Mouse (Mus musculus) macrophage (primary cell): ENCODE measurements around the gene Hunk. TPM values are rescaled to one million over a fixed set of nuclear protein-coding genes. Genes with fewer than 3 reads are reported as not detected.

Experiments used
- H3K27ac ChIP-seq: fragments of 350-480 bp; formaldehyde crosslinking; 2 replicates; pipeline ENCODE4 v1.9.0; 2021
- H3K36me3 ChIP-seq: fragments of 350-480 bp; formaldehyde crosslinking; 2 replicates; pipeline ENCODE4 v1.9.0; 2021; ENCODE audit errors: inconsistent target
- H3K4me3 ChIP-seq: fragments of 350-480 bp; formaldehyde crosslinking; 2 replicates; pipeline ENCODE4 v1.9.0; 2021; ENCODE audit errors: inconsistent target
- H3K79me2 ChIP-seq: fragments of 350-480 bp; formaldehyde crosslinking; 2 replicates; pipeline ENCODE4 v1.9.0; 2021; ENCODE audit errors: inconsistent target
- WGBS: methylation state at CpG from one replicate; pipeline ENCODE4 v1.1.7; 2026; ENCODE audit warnings: inconsistent platforms; ENCODE audit not compliant: missing documents; 5-methylcytosine and 5-hydroxymethylcytosine counted together
- polyA plus RNA-seq: library from polyadenylated mRNA; stranded (reverse); fragments of 250-400 nt; gene quantifications from 3 replicates; pipeline ENCODE4 v1.2.4, GENCODE M21; 2018; ENCODE audit warnings: inconsistent platforms

The Hunk gene
- polyA plus RNA-seq, 1 experiment from 2014 or later: not detected

DNA sequence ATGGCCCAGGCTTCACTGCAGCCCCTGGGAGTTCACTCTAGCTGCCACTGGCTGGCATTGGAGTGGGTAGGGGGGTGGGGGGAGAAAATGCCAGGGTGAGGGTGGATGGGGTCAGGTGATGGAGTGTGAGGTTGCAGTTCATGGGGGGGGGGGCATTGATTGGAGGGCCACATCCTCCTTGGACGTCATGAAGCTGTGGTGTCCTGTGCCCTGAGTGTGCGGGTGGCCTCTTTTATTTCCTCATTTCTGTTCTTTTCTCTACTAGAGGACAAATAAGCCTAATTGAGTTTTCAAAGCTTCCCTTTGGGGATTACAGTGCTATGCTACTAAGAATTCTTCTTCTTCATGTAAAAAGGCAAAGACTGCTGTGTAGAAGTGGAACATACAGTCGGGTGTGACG, 99.8 kb downstream of the Hunk start:
- WGBS: 57% methylated on average over 4 of the region's 4 CpGs
- H3K79me2 ChIP-seq: no peaks in the 10 kb centered on the region

DNA sequence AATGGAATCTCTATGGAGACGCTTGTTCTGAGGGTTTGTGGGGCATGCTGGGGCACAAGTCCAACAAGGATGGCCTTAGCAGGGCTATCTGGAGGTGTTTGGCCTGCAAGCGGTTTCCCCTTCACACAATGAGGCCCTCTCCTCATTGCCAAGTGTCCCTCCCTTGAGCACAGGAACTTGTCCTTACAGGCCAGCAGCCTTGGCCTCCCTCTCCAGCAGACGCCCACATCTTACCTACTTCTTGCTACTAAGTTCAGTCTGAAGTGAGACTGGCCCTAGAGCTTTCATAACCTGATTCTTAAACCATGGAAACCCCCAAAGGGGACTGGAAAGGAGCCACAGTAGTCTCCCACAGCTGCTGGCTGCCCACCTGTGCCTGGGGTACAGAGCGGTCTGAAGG, 104.3 kb downstream of the Hunk start:
- 76% methylated on average over 3 of the region's 4 CpGs for WGBS
- H3K36me3 ChIP-seq: no peaks in the 10 kb centered on the region
- H3K79me2 ChIP-seq: no peaks in the 10 kb centered on the region
- H3K27ac ChIP-seq: no peak overlapping the region
- no peak overlapping the region for H3K4me3 ChIP-seq

More for the DNA sequence above, 99.8 kb downstream of the Hunk start:
- no peaks in the 10 kb centered on the region for H3K36me3 ChIP-seq
- H3K4me3 ChIP-seq: no peak overlapping the region
- H3K27ac ChIP-seq: no peak overlapping the region

DNA sequence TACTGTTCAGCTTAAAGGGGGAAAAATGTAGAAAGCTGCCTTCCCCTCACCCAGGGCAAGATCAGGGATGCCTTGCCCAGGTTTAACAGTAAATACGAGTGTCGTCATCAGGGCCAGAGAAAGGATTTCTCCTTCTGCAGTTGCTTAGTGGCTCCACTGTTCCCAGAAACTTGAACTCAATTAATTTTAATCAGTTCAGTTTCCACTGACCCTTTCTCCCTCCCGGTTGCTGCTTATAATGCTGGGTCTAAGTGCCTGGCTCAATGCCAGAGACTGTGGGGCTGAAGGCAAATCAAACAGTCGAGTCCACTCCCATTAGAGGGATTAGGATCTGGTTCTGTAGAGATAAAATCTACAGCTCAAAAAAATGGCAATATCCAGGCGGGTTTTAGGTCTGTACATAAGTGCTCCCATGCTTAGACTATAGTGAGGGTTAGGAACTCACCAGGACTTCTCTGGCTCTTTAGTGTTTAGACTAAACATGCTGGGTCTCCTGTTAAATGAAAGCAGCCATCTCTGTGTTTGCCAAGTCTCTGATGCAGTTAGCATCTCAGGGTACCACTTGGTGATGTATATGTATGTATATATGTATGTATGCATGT, 106.2 kb downstream of the Hunk start:
- no peaks in the 10 kb centered on the region for H3K79me2 ChIP-seq
- 77% methylated on average over 5 of the region's 5 CpGs for WGBS

DNA sequence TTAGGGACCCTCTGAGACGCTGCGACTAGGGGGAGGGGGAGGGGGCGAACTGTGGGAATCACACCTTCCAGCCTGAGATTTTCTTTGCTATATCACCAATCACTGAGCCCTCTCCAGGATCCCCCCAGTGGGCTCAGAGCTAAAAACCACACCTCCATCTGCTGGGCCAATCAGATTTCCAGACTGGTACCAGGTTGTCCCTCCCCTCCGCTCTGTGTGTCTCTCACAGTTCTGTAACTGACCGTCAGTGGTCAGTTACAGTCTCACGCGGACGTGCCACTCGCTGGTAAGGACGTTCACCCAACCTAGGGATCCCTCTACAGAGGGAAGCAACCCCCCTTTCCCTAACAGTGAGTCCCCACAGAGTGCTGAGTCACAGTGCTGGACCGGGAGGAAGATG, 111.1 kb downstream of the Hunk start:
- no peaks in the 10 kb centered on the region for H3K79me2 ChIP-seq
- H3K4me3 ChIP-seq: no peak overlapping the region
- no peak overlapping the region for H3K27ac ChIP-seq
- no peaks in the 10 kb centered on the region for H3K36me3 ChIP-seq
- 46% methylated on average over 11 of the region's 11 CpGs for WGBS

More for the DNA sequence above, 106.2 kb downstream of the Hunk start:
- H3K36me3 ChIP-seq: no peaks in the 10 kb centered on the region
- no peak overlapping the region for H3K4me3 ChIP-seq
- no peak overlapping the region for H3K27ac ChIP-seq

DNA sequence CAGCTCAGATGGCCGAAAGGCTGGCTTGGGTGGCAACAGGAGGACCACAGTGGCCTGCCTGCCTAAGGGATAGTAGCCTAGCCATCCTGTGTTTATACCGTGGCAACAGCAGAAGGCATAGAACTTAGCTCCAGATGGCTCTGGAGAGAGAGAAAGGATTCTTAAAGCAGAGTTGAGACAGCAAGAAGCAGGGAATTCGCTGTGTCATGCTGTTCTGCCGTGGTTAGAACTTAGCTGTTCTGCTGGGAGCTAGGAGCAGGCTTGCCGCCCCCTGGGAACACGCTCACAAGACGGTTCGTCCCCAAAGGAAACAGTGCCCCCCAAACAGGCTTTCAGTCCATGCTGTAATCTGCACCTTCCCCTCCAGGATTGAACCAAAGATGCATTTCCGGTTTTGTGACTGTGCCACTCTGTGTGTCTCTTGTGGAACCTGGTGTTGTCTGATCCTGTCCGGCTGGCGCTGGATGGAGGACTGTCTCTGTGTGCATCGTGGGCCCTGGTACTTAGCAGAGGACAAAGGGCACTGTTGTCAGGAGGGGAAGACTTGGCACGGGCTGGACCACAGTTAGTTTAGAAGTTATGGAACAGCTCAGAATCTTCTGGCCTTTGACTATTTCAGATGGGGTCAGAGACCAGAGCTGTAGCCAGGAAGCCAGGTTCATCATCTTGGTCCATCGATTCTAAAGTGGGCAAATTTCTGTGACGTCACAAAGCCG, 112.1 kb downstream of the Hunk start:
- WGBS: 70% methylated on average over 16 of the region's 16 CpGs
- Histone ChIP-seq H3K27ac (no peak overlapping the region), H3K36me3 (no peaks in the 10 kb centered on the region), H3K79me2 (no peaks in the 10 kb centered on the region), H3K4me3 (no peak overlapping the region)

DNA sequence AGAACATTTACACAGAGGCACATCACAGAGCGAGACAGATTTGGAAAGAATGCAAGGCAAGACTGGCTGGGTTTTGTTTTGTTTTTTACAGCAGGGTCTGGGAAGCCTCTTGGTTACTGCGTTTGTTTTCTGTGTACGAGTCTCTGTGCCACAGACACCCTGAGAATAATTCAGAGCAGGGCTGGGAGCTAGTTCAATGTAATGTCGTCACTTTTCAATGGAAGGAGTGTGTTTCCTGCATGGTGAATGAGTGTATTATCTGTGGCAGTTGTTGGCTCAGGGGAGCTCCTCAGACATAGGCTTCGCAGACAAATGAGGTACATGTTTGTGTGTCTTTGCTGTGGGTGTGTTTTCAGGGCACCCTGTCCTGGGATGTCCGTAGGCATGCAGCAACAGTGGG, 115.0 kb downstream of the Hunk start:
- 98% methylated on average over 6 of the region's 6 CpGs for WGBS
- H3K27ac ChIP-seq: no peak overlapping the region
- H3K36me3 ChIP-seq: no peaks in the 10 kb centered on the region
- H3K79me2 ChIP-seq: no peaks in the 10 kb centered on the region
- H3K4me3 ChIP-seq: no peak overlapping the region

DNA sequence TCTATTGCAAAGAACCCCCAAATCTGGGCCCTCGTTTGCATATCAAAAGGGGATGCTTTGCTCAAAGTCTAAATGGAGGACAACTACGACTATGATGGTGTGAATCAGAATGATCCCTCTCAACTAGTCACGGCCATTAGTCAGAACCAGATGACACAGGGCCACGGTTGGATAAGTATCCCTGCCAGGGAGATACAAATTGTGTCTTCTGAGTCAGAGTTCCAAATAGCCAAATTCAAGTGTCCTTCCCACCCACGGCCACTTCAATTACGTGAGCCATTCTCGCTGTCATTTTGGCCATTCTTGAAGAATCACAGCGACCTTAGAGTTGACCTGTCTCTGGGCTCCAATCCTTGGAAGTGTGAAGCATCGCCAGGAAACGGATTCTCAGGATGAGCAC, 119.4 kb downstream of the Hunk start:
- Histone ChIP-seq H3K27ac (no peak overlapping the region), H3K4me3 (no peak overlapping the region), H3K36me3 (no peaks in the 10 kb centered on the region), H3K79me2 (no peaks in the 10 kb centered on the region)
- WGBS: 89% methylated on average over 9 of the region's 10 CpGs

DNA sequence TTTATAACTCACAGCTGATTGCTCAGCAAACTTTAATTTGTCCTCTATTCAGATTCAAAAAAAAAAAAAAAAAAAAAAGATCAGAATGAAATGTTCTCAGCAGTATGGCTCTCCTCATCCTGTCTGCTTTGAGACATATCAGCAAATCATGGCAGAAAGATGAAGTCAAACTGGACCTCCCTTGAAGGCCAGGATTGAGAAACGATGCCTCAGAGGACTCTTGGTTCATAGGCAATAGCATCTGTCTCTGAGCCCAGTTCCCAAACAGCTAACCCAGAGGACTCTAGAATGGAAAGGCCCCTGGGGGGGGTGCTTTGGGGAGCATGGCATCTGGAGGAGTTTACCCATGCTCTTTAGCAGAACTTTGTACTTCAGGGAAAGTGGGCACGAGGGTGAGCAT, 119.9 kb downstream of the Hunk start:
- Histone ChIP-seq H3K27ac (no peak overlapping the region), H3K36me3 (no peaks in the 10 kb centered on the region), H3K4me3 (no peak overlapping the region), H3K79me2 (no peaks in the 10 kb centered on the region)
- WGBS: 94% methylated on average over 2 of the region's 2 CpGs

DNA sequence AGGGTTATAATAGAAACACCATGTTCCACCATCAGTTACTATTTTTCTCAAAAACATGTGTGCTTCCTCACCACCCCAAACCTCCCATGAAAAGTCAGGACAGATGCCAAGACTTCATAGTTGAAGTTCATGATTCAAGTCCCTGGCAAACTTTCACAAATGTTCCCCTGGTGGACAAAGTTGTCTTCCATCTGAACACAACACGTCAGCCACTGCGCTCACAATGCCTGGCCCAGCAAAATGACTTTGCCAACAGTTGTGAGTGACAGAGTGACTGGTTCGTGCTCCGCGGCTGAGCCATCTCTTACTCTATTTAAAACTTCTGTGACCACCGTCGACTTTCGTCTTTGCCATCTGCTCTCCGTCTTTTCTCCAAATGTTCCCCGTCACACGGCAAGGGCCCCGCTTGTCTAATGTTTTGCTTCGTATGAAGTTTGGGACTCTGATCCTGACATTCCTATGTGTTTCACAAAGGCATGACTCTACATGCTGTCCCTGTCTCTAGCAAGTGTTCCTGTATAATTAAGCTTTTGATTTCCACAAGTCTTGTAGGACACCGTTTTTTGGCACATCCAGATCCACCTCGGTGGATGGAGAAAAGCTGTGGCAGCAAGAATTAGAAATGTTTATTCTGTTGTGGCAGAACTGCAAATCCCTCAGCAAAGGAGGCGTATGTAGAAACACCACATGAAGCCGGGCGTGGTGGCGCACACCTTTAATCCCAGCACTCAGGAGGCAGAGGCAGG, 125.9 kb downstream of the Hunk start:
- WGBS: 95% methylated on average over 17 of the region's 19 CpGs
- Histone ChIP-seq H3K4me3 (no peak overlapping the region), H3K79me2 (no peaks in the 10 kb centered on the region), H3K36me3 (no peaks in the 10 kb centered on the region), H3K27ac (no peak overlapping the region)

DNA sequence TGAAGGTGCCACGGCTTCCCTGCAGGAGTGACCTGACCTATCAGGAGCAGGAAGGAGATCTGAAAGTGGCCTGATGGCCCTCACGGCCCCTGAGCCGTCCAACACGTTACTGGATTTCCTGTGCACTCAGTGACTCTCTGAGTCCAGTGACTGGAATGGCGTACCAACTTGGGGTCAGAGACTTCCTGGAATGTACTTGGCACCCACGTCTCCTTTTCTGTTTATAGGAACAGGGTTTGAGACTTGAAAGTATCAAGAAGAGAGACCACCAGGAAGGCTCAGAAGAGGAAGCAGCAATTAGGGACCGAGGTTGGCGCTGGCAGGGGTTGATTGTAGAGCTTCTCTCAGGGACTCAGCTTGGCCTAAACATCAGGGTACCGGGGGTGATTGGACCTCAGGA, 131.2 kb downstream of the Hunk start:
- 44% methylated on average over 9 of the region's 9 CpGs for WGBS
- no peaks in the 10 kb centered on the region for H3K36me3 ChIP-seq
- no peaks in the 10 kb centered on the region for H3K79me2 ChIP-seq
- no peak overlapping the region for H3K4me3 ChIP-seq
- H3K27ac ChIP-seq: no peak overlapping the region

DNA sequence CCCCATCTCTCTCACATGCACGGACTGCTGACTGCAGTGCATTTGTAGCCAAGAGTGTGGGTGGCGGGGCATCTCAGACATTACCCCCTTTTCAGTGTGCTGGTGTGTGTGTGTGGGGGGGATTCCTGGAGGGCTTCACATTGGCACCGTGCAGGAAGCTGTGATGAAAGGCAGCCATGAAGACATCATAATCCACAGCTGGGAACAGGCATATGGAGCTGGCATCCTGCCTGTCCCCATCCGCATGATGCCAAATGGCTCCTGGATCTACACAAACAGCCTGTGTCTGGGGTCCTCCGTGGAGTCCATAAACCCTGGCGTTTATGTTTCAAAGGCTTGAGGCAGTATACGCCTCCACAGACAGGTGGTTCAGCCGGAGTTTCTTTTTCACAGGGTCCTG, 132.4 kb downstream of the Hunk start:
- Histone ChIP-seq H3K79me2 (no peaks in the 10 kb centered on the region), H3K4me3 (no peak overlapping the region), H3K36me3 (no peaks in the 10 kb centered on the region), H3K27ac (no peak overlapping the region)
- WGBS: 89% methylated on average over 8 of the region's 8 CpGs

DNA sequence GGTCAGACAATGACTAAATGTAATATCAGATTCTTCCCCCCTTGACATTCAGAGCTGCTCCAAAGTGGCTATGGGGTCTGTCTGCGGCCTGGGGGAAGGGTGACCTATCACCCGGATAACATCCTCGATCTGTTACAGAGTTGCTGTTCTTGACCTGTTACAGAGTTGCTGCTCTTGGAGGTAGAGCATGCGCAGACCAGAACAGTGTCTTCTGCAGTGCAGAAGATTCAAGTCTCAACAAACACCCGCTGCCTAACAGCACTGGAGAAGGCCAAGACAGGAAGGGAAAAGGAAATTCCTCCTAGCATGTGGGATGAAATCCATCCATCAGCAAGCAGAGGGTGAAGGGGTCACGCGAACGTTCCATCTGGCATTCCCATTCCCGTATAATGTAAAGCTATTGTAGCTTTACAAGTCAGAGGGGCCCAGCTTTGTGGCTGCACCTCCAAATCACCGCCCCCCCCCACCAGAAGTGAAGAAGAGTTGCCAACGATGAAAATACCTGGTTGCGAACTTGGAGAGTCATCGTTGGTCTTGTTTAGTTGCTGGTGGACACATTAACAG, 133.0 kb downstream of the Hunk start:
- no peak overlapping the region for H3K27ac ChIP-seq
- no peaks in the 10 kb centered on the region for H3K36me3 ChIP-seq
- no peaks in the 10 kb centered on the region for H3K79me2 ChIP-seq
- H3K4me3 ChIP-seq: no peak overlapping the region
- 86% methylated on average over 13 of the region's 13 CpGs for WGBS

DNA sequence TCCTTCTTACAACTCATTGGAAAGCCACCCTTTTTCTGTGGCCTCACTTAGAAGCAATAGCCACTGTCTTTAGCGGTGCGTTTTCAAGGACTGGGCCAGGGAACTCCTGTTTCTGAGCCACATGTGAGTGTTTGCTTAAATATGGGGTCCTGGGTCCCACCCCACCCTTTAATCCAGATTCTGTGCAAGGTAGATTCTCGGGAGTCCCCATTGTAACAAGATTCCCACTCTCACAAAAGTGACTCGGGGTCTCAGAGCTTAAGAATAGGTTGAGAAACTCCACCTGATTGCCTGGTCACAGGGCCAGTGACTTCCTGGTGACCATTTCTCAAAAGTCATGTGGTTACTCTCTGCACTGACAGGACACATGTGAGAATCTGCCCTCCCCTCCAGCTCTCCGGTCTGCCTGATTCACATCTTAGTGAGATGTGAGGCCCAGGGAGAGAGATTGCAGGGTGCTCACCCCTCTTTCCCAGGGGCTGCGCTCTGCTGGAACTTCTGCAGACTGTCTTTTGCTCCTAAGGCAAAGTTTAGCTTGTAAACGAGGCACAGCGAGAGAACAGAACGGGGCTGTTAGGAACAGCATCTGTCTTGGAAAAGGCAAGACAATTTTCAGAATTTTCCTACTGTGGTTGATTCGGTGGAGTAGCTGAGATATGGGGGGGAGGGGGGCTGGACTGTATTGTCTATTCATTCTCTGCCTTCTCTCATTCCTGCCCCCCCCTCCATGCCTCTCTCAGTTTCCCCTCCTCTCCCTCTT, 135.6 kb downstream of the Hunk start:
- no peak overlapping the region for H3K4me3 ChIP-seq
- WGBS: 35% methylated on average over 10 of the region's 10 CpGs
- H3K36me3 ChIP-seq: no peaks in the 10 kb centered on the region
- H3K27ac ChIP-seq: no peak overlapping the region
- no peaks in the 10 kb centered on the region for H3K79me2 ChIP-seq

DNA sequence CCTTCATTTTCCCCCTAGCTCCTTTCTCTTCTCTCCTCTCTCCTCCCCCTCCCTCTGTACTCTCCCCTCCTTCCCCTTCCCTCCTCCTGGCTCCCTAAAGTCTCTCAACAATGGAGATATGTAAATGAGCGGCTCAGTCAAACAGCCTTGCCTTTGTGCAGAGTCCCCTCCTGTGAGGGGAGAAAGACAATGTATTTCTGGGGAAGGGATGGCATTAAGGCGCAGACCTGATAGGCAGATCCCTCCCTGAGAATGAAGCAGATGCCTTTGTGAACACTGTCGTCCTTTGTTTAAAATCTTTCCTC, 136.1 kb downstream of the Hunk start:
- no peak overlapping the region for H3K27ac ChIP-seq
- H3K4me3 ChIP-seq: no peak overlapping the region
- no peaks in the 10 kb centered on the region for H3K36me3 ChIP-seq
- WGBS: 65% methylated on average over 3 of the region's 3 CpGs
- no peaks in the 10 kb centered on the region for H3K79me2 ChIP-seq
